Mouse (Mus musculus) cortical plate, adult 2 months (tissue): Measurements from ENCODE around the gene Cypt3. TPM values are rescaled to one million over a fixed set of nuclear protein-coding genes. Genes with fewer than 3 reads are reported as not detected.
A peak's percentile ranks its signal among the peaks of the same experiment; 100 is the strongest.

ENCODE experiments used
- H3K27ac ChIP-seq: fragments of 200-500 bp; 2 replicates; pipeline ENCODE4 v1.5.1; 2012; ENCODE audit warnings: low read length, control low read depth, inconsistent platforms; ENCODE audit not compliant: insufficient read depth
- H3K4me1 ChIP-seq: fragments of 200-500 bp; 2 replicates; pipeline ENCODE4 v1.6.1; 2011; ENCODE audit warnings: low read length; ENCODE audit not compliant: control insufficient read depth, insufficient read depth
- H3K4me3 ChIP-seq: fragments of 200-500 bp; 2 replicates; pipeline ENCODE4 v1.5.1; 2011; ENCODE audit warnings: mild to moderate bottlenecking, low read length, control low read depth; ENCODE audit not compliant: insufficient read depth
- CTCF ChIP-seq: fragments of 200-500 bp; IDR thresholded peaks from 2 replicates; pipeline ENCODE4 v1.5.1; 2011; ENCODE audit warnings: mild to moderate bottlenecking, control low read depth, low read length; ENCODE audit not compliant: insufficient read depth; ENCODE audit errors: extremely low read depth
- POLR2A ChIP-seq: fragments of 200-500 bp; IDR thresholded peaks from 2 replicates; pipeline ENCODE4 v1.6.1; 2011; ENCODE audit warnings: mild to moderate bottlenecking, low read length, control low read depth; ENCODE audit not compliant: insufficient read depth; ENCODE audit errors: extremely low read depth
- polyA plus RNA-seq: library from polyadenylated mRNA; depleted of rRNA; stranded (reverse); fragments of >200 nt; gene quantifications from 2 replicates; pipeline ENCODE4 v1.2.3, GENCODE M21; 2012; rRNA removed

Cypt3 gene
- polyA plus RNA-seq = not detected in 2 replicates

- Histone ChIP-seq H3K4me1 (no peaks in the 10 kb centered on the region), H3K27ac (no peak within 1 kb of the TSS), H3K4me3 (no peak within 1 kb of the TSS)
- no peak for TF ChIP-seq POLR2A
- TF ChIP-seq CTCF = no peak
Observed at GRCm38 (mm10) chrX:153558293-153558692, at the start of gene Cypt3. Cypt3 (plus strand) TSS chrX:153558593.

DNA sequence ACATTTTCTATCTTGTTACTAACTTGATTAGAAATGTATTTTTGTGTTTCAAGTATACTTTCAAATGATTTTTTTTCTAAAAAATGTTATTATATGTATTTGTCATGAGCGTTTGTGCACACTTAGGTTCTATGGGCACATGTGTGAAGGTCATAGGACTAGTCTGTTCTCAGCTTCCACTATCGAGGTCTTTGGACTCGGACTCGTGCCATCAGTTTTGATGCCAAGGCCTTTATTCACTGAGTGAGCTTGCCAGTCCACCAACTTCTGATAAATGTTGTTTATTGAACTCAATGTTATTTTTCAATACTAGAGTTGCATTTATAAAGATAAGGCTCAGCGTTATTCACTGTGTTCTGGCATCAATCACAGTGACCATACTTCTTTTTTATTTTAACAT is 42.9 kb upstream of the Cypt3 start:
- H3K27ac ChIP-seq = no peak overlapping the region
- no peak for TF ChIP-seq POLR2A
- TF ChIP-seq CTCF = no peak
- H3K4me1 ChIP-seq = no peaks in the 10 kb centered on the region
- no peak overlapping the region for H3K4me3 ChIP-seq

GRCm38 (mm10) chrX:153528399-153528798 is 30.0 kb upstream of the Cypt3 start:
- TF ChIP-seq CTCF (peak; percentile 27; the same call in 1 of the 2 replicates), POLR2A (no peak)
- no peak overlapping the region for H3K27ac ChIP-seq
- H3K4me1 ChIP-seq = no peaks in the 10 kb centered on the region
- no peak overlapping the region for H3K4me3 ChIP-seq

- Histone ChIP-seq H3K4me3 (no peak overlapping the region), H3K4me1 (no peaks in the 10 kb centered on the region), H3K27ac (no peak overlapping the region)
- no peak for TF ChIP-seq POLR2A
- TF ChIP-seq CTCF = no peak
Observed at GRCm38 (mm10) chrX:153556634-153557033, 1.8 kb upstream of the Cypt3 start.

GRCm38 (mm10) chrX:153564650-153565049 is 6.3 kb downstream of the Cypt3 start:
- TF ChIP-seq POLR2A = no peak
- TF ChIP-seq CTCF = no peak
- Histone ChIP-seq H3K27ac (no peak overlapping the region), H3K4me3 (no peak overlapping the region), H3K4me1 (no peaks in the 10 kb centered on the region)

- H3K4me1 ChIP-seq = no peaks in the 10 kb centered on the region
- TF ChIP-seq POLR2A = no peak
- H3K27ac ChIP-seq = no peak overlapping the region
- H3K4me3 ChIP-seq = no peak overlapping the region
Observed at GRCm38 (mm10) chrX:153599583-153599982, 41.2 kb downstream of the Cypt3 start.

Other genes with a start within 250 kb of the Cypt3 start
- gene Ubqln2, start 60.4 kb upstream of the Cypt3 start, polyA plus RNA-seq = 122 and 124 TPM in 2 replicates
- gene Kctd12b, start 137.8 kb downstream of the Cypt3 start, polyA plus RNA-seq = 2.4 TPM in 2 replicates
- gene Nbdy, start 165.0 kb downstream of the Cypt3 start, polyA plus RNA-seq = 68.0 and 77.9 TPM in 2 replicates